Mouse (Mus musculus) kidney, adult 11 months (tissue): Measurements from ENCODE around the gene Kif13a.

Source experiments
- DNase-seq: peaks from one replicate; pipeline ENCODE4 v3.0.0; 2022

Gene Kif13a

DNA sequence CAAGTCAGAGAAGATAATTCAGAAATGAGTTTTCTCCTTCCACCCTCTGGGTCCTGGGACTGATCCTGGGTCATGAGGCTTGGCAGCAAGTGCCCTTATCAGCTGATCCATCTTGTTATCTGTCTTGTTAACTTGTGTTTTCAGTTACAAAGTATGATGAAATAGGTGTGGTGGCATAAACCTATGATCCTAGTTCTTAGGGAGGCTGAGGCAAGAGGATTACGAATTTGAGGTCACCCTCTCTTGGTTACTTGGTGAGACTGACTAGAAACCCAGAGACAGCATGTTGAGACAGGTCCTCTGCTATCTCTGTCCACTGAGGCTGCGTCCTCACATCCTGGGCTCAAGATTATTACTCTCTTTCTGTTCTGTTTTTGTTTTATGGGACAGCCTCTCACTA, 164.3 kb downstream of the Kif13a start:
- no peak for DNase-seq

- DNase-seq, result no peak
Observed at GRCm38 (mm10) chr13:46763210-46763609, 166.5 kb downstream of the Kif13a start.

DNA sequence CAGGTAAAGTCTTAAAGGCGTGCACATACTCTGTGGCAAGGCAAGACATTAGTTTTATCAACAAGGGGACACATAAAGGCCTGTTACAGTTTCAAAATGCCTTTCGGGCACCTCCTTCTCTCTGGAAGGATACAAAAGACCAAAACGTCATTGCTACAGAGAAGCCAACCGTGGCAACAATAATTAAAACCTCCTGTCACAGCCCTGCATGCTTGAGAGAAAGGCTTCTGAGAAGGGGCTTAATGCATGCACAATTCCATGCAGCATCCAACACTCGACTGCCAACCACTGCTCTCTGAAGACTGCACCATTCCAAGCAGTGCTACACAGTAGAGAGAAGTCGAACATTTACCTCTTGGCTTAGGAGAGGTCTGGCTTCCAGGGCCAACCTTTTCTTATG, 168.7 kb downstream of the Kif13a start:
- DNase-seq, result no peak

DNA sequence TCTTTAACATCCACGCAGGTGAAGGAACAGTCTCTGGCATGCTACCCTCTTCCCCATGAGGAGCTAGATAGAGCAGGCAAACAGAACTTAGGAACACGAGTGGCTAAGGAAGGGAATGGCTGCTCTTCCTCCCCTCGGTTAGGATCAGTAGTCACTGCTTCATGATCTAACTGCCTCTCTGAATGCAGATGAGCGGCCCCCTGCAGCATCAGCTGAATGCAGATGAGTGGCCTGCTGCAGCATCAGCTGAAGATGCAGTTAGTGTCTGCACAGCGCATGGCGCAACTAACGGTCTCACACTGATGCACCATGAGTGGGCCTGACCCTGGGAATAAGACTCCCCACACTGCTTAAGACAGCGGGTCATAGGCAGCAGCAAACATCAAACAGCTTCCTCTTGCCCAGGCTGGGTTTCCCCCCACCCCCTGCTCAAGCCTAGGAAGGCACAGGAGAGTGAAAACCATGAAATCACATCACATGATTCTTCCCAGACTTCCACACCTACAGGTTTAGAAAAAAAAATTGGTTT, 170.3 kb downstream of the Kif13a start:
- DNase-seq, result no peak

DNA sequence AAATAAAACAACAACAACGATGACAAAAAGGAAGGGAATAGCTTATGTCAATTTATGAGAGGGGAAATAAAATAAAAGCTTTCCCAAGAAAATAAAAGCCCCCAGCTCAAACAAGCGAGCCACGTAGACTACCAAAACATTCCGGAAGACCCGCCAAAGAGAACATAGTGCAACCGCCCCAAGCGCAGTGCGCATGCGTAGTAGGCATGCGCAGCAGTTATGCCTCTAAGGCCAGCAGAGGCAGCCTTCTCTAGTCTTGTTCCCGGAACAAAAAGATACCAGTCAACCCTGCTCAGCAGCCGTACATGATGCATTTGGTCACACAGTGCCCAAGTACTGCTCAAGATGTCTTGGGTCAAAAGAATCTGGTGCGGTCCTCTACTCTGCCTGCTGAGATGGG, 171.0 kb downstream of the Kif13a start:
- DNase-seq, result no peak

DNA sequence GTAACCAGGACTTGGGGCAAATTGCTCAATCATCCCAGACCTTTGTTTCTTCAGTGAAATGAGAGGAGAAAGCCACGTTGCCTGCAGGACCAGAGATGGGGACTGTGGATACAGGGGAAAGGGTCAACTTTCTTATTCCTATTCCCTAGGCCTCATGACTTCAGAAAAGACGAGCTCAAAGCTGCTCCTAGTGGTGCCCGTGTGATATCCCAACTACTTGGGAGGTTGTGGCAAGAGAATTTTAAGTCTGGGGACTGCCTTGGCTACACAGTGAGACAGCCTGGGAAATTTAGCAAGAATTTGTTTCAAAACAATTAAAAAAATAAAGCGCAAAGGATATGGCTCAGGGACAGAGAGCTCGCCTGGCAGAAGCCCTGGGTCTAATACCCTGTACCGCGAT, 171.7 kb downstream of the Kif13a start:
- DNase-seq, result no peak

DNA sequence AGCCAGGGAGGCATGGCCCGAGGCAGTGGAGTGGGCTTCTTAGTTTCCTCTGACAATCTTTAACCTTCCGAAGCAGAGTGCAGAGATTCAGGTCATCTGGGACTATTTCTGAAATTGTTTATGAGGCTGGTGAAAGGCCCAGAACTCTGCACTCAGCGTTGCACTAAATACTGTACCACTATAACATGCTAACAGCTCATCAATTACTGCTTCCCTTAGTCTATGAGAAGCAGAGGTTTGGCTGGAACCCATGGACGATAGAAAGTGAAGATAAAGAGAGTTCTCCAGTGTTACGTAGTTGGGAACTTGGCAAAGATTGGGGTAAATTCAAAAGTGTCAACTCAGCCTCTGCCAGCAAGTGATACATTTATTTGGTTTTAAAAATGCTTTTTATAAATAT, 176.4 kb downstream of the Kif13a start:
- no peak for DNase-seq

GRCm38 (mm10) chr13:46752566-46753229, 177.0 kb downstream of the Kif13a start:
- no peak for DNase-seq

- no peak for DNase-seq
Observed at GRCm38 (mm10) chr13:46748138-46748873, 181.4 kb downstream of the Kif13a start.

DNA sequence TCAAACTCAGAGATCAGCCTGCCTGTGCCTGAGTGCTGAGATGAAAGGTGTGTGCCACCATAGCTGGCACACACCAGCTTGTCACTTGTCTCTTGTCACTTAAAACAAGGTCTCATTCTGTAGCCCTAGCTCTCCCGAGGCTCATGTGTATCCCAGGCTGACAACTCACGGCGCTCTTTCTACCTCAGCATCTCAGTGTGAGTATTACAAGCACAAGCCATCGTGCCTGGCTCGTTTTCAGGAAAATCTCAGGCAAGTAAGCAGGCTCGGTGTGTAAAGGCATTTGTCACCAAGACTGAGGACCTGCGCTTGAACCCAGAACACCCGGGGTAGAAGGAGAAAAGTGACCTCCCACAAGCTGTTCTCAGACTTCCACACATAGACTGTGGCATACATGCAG, 185.8 kb downstream of the Kif13a start:
- no peak for DNase-seq

- no peak for DNase-seq
Observed at GRCm38 (mm10) chr13:46742367-46742766, 187.3 kb downstream of the Kif13a start.

- DNase-seq, result no peak
Observed at GRCm38 (mm10) chr13:46739426-46739825, 190.2 kb downstream of the Kif13a start.

- no peak for DNase-seq
Observed at GRCm38 (mm10) chr13:46737482-46737881, 192.2 kb downstream of the Kif13a start.

- peak; percentile 13 for DNase-seq
Observed at GRCm38 (mm10) chr13:46736479-46736865, 193.2 kb downstream of the Kif13a start.

DNA sequence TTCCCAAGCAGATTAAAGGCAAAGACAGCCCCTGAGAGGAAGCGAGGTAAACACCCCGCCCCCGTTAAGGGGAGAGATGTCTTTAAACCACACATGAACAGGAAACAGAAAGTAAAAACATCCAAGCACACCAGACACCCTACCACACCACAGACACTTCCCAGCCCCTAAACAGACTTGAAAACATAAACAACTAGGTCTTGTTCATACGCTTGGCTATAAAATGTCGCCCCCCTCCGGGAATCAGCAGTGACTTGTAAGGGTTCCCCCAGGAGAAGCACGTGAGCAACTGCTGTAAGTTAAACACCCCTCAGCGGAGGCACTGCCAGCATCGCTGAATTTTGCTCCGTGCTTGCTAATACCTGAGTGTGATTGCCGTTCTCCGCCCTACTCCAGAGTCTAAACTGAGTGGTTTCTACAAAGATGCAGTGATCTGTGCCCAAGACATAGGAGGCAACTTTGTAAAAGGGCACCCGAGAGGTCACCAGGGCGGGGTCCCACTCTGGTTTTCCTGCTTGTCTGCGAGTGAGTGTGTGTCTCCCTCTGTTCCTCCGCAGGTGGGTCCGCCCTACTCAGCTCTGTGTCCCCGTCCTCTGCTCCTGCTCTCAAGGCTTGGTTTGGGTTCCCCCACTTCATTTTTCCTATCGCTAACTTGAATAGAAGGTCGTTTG, 193.7 kb downstream of the Kif13a start:
- DNase-seq, result peak; percentile 60

- DNase-seq, result no peak
Observed at GRCm38 (mm10) chr13:46735219-46735807, 194.4 kb downstream of the Kif13a start.

DNA sequence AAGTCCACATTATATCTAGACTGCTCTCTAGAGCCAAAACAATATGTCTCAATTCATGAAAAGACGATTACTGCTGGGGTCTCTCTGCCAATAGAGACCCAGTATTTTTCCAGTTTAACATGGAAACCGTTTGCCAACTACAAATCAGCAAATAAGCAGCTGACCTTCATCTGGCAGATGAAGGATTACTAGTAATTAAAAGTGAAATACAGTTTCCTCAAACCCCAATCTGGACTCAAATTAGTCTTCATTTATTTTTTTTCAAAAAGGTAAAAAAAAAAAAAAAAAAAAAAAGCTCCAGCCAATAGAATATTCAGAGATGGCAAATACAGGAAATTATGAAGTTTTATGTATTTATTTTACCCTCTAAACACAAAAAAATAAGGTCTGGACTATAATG, 199.7 kb downstream of the Kif13a start:
- no peak for DNase-seq

GRCm38 (mm10) chr13:46728411-46728810, 201.3 kb downstream of the Kif13a start:
- no peak for DNase-seq

GRCm38 (mm10) chr13:46727837-46728268, 201.8 kb downstream of the Kif13a start, which contains the start of gene Nup153:
Gene Nup153, minus strand, starts transcription at chr13:46727940.
- peak; percentile 98 for DNase-seq

- peak; percentile 58 for DNase-seq
Observed at GRCm38 (mm10) chr13:46727038-46727836, 202.4 kb downstream of the Kif13a start.

GRCm38 (mm10) chr13:46726288-46727037, 203.2 kb downstream of the Kif13a start:
- DNase-seq, result no peak

GRCm38 (mm10) chr13:46725227-46725626, 204.4 kb downstream of the Kif13a start:
- no peak for DNase-seq
